Mouse (Mus musculus) CH12.LX (cell line): ENCODE results near the gene Bnc2.

ENCODE experiments used
- CTCF ChIP-seq, 2 experiments: IDR thresholded peaks in 1 of 2; conservative IDR thresholded peaks in 1 of 2; 2 replicates each; pipeline ENCODE4 v1.5.1; 2011 to 2012; ENCODE audit warnings: low read depth in 2 of 2, low read length in 2 of 2, improper control_type of control experiment in 1 of 2, inconsistent platforms in 1 of 2, mild to moderate bottlenecking in 1 of 2, moderate library complexity in 1 of 2
- IRF4 ChIP-seq: IDR thresholded peaks from 2 replicates; pipeline ENCODE4 v1.6.1; 2014; ENCODE audit warnings: low read depth, mild to moderate bottlenecking, inconsistent platforms, low read length, improper control_type of control experiment
- MAFK ChIP-seq: IDR thresholded peaks from 2 replicates; pipeline ENCODE4 v1.6.1; 2011; ENCODE audit warnings: low read length, improper control_type of control experiment; ENCODE audit not compliant: insufficient replicate concordance
- NRF1 ChIP-seq: IDR thresholded peaks from 2 replicates; pipeline ENCODE4 v1.6.1; 2014; ENCODE audit warnings: low read depth, mild to moderate bottlenecking, inconsistent platforms, low read length, improper control_type of control experiment, moderate library complexity
- POLR2A ChIP-seq: IDR thresholded peaks from 2 replicates; pipeline ENCODE4 v1.6.1; 2011; ENCODE audit warnings: low read depth, mild to moderate bottlenecking, improper control_type of control experiment, low read length
- SMC3 ChIP-seq: IDR thresholded peaks from 2 replicates; pipeline ENCODE4 v1.6.1; 2011; ENCODE audit warnings: low read depth, low read length, improper control_type of control experiment

DNA sequence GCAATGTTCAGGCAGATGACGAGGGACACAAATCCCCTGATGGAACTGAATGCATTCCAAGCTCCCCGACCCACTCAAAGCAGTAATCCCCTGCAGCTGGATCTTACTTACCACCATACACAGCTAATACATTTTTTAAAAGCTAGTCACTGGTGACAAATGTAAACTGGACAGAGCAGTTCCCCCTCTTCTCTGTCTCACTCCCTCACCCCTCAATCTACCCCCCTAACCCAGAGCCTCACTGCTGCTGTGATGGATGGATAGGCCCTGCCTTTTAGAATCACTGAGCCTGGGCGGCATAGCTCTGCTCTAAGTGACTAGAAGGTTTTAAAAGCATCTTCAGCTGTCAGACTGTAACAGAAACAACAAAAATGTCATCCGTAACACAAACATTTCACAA, 40.3 kb downstream of the Bnc2 start:
- TF ChIP-seq IRF4 (no peak), NRF1 (no peak), CTCF (conservative IDR thresholded peaks at IDR 0.05 in 1 of 2, IDR thresholded peaks at IDR 0.05 in 1 of 2; ENCODE audit: low read depth in 2 of 2, low read length in 2 of 2) (no peak), SMC3 (no peak), POLR2A (no peak), MAFK (no peak)
